Mouse (Mus musculus) common myeloid progenitor, adult 5-6 weeks (primary cell): ENCODE measurements around the gene Anp32e. TPM values are rescaled to one million over a fixed set of nuclear protein-coding genes. Genes with fewer than 3 reads are reported as not detected.
"Not testable (repeated sequence)": the region's sequence is repeated elsewhere in the genome, so short reads cannot be mapped to it uniquely, and the experiment has no call there.

Experiments used
- ATAC-seq: replicated peaks from 2 replicates; pipeline ENCODE4 v1.8.0; 2016; ENCODE audit warnings: low read depth, mild to moderate bottlenecking, moderate TSS enrichment, inconsistent platforms; ENCODE audit not compliant: poor library complexity, severe bottlenecking
- total RNA-seq: library from RNA; stranded (forward); fragments of 200-1000, 187-1606 nt; gene quantifications from 2 replicates; pipeline ENCODE4 v1.2.3, GENCODE M21; 2017

Anp32e gene
- total RNA-seq, 1 experiment from 2014 or later = 574 TPM

GRCm38 (mm10) chr3:95938217-95938616 is 9.2 kb downstream of the Anp32e start:
- ATAC-seq = peak; percentile 55; the same call in 1 of the 2 replicates

- peak; percentile 76 for ATAC-seq
Observed at GRCm38 (mm10) chr3:95938835-95939234, 9.8 kb downstream of the Anp32e start.

- peak; percentile 52 for ATAC-seq
Observed at GRCm38 (mm10) chr3:95942749-95943148, 13.7 kb downstream of the Anp32e start.

GRCm38 (mm10) chr3:95943226-95943625 is 14.2 kb downstream of the Anp32e start:
- ATAC-seq = no peak

- no peak for ATAC-seq
Observed at GRCm38 (mm10) chr3:95944742-95945141, 15.7 kb downstream of the Anp32e start.

- ATAC-seq = no peak
Observed at GRCm38 (mm10) chr3:95945731-95946240, 16.7 kb downstream of the Anp32e start.

GRCm38 (mm10) chr3:95948325-95948724 is 19.3 kb downstream of the Anp32e start:
- no peak for ATAC-seq

- ATAC-seq = peak; percentile 86
Observed at GRCm38 (mm10) chr3:95950763-95951551, 21.9 kb downstream of the Anp32e start.

GRCm38 (mm10) chr3:95951566-95951965 is 22.5 kb downstream of the Anp32e start:
- not testable (repeated sequence) for ATAC-seq

GRCm38 (mm10) chr3:95953023-95953422 is 24.0 kb downstream of the Anp32e start:
- no peak for ATAC-seq

- ATAC-seq = no peak
Observed at GRCm38 (mm10) chr3:95953522-95953921, 24.5 kb downstream of the Anp32e start.

- ATAC-seq = not testable (repeated sequence)
Observed at GRCm38 (mm10) chr3:95954648-95955173, 25.7 kb downstream of the Anp32e start.

- ATAC-seq = no peak
Observed at GRCm38 (mm10) chr3:95955318-95955717, 26.3 kb downstream of the Anp32e start.

GRCm38 (mm10) chr3:95957359-95958148 is 28.5 kb downstream of the Anp32e start:
- peak; percentile 15; the same call in 1 of the 2 replicates for ATAC-seq

- peak; percentile 46 for ATAC-seq
Observed at GRCm38 (mm10) chr3:95959082-95959481, 30.0 kb downstream of the Anp32e start.

GRCm38 (mm10) chr3:95959807-95960206 is 30.8 kb downstream of the Anp32e start:
- ATAC-seq = no peak

GRCm38 (mm10) chr3:95962182-95962581 is 33.1 kb downstream of the Anp32e start:
- not testable (repeated sequence) for ATAC-seq

GRCm38 (mm10) chr3:95963230-95963629 is 34.2 kb downstream of the Anp32e start:
- no peak for ATAC-seq

GRCm38 (mm10) chr3:95963681-95964080 is 34.6 kb downstream of the Anp32e start:
- 0 out of 2 replicates have a peak, but pooled peaks have one; percentile 36 for ATAC-seq
